Mouse (Mus musculus) frontal cortex, postnatal 10 days (tissue): ENCODE data around the gene Ano2.
A peak's percentile ranks its signal among the peaks of the same experiment; 100 is the strongest.

Experiments used
- DNase-seq, 2 experiments: peaks; one replicate each; pipeline ENCODE4 v3.0.0; 2022; ENCODE audit warnings: low spot score in 2 of 2, mixed read lengths in 1 of 2

The Ano2 gene

DNA sequence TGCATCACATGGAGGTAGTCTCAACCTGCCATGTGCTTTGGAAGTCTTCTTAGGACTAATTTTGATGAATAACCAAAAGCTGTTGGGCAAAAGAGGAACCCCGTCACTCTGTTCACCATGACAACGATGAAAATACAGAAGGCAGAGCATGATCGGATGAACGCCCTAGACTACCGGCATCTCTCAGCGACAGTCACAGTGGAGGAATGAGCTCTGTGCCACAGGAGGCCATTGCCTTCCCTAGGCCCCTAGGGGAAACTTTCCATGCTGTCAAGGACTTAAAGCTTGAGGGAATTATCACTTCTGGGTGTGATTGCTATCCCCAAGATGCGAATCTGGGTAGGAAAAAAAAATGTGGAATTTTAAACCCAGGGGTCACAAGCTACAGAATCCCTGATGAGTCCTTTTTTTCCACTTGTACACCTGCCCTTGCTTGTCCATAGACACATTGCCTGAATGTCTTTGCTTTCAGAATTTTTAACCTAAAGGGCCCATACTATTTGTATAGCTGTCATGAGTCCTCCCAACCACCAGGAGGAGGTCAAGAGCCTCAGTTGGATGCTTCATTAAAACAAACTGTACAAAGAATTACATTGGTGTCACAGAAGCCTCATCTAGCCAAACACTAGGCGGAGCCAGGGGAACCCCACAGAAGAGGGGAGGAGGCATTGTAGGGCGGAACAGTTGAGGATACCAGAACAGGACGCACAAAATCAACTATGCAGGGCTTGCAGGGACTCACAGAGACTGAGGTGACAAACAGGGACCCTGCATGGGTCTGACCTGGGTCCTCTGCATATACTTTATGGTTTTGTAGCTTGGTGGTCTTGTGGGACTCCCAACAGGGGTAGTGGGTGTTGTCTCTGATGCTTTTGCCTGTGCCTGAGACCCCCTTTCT, 53.2 kb downstream of the Ano2 start:
- DNase-seq: no peak

DNA sequence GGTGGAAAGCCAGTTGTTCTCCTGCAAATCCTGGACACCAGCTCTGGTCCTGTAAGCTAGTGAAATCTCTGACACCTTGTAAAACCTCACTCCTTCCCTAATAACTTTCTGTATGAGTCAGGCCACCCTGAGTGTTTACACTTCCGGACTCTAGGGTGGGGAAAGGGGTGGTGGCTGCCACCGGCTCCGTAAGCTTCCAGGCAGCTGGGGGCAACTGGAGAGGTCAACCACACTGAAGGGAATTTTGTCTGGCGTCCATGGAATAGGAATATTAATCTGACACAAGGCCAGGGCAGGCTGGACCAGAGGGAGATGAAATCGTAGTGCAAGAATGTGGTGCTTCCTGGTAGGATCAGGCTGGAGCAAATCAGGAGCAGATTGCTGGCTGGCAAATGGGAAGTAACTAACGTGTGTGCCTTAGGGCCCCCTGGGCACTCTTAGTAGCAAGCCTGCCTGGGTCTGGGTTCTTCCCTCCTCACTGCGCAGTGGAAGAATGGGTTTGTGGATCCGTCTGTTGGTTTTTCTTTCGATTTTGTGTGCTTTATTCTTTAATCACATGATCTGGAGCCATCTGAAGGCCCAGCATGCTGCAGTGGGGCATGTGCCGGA, 57.2 kb downstream of the Ano2 start:
- no peak for DNase-seq

DNA sequence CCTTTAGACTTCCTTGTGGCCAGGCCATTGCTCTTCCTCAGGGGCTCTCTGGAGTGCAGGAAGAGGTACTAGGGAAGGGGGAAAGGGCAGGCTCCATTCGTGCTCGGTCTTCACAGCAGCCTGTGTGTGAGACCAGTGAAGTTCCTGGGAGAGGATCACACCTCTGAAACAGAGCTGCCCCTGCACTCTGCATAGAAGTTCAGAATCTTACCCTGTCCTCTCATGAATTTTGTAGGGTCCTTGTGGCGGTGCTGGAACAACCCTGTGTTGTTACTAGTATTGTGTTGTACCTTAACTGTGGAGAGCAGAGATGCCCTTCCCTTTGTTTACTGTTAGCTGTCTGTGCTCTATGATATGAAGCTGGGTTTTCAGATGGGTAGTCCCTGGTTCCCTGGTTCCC, 58.4 kb downstream of the Ano2 start:
- no peak for DNase-seq

DNA sequence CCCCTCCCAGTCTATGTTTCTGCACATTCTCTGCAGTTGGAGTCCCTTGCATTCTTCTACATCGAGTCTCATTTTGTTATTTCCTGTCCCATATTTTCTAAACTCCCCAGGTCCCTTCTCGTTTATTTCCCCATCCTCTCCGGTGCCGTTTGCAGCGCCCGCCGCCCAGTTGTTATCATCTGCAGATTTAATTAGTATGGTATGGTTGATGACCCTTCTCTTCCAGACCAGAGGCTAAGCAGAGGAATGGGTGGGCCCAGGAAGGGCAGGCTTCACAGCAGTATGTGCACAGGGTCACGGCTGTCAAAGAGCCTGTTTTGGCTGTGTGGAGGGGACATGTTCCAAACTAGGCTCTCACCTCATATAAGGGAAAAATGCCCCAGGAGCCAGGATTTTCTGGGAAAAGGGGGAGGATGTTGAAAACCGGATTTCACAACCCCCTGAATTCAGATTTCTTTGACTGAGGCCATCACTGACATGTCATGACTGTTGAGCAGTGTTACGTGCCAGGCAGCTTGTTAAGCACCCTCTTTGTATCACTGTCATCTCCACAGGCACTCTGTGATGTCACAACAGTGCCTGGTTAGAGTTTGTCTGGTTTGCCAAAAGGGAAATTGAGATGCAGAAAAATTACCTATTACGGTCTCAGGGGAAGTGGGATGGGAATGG, 72.8 kb downstream of the Ano2 start:
- DNase-seq: no peak

DNA sequence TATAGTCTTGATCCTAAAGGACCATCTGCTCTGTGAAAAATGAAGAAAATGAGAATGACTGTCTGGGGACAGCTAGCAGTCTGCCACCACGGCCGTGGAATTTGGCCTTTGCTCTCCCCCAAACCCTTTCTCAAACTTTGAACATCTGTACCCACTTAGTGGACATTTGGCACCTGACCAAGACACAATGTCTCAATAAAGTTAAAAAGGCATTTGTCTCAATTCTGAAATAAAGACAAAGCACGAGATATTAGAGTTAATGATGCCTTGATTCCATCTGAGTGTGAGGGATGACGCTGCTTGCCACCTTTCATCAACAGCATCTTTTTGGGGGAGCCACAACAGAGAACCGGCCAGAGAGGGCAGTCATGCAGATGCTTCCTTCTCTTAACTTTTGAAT, 83.0 kb downstream of the Ano2 start:
- DNase-seq: no peak

DNA sequence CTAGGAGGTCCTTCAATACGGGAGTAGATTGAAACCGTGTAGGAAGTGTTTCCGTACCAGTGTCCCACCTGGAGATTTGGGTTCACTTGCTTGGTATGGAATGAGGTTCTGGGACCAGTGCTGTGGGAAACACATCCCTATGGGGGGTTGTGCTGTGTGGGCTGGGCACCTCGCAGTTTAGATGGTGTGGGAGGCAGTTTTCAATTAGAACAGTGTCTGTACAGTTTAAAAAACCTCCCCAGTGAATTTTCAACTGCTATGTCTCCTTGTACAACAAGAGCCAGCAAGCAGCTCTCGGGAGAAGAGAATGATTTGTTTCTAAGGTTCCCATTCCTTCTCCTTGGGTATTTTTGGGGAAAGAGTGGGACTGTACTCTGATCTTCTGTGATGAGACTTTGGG, 86.1 kb downstream of the Ano2 start:
- no peak for DNase-seq

DNA sequence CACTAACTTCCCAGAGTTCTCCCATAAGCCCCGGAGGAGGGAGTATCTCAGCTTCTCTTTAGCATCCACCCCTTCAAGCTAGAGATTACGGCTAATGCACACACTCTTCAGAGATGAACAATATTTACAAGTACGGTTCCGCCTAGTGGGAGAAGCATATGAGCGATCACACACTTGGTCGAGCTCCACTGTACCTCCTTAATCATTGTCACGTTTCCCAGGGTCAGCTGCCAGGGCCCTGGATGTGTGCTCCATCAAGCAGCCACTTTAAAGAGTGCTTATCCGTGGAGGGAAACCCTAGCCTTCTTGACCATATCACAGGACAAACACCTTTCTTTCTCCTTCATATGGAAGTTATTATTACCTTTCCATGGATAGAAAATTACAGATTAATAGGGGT, 112.7 kb downstream of the Ano2 start:
- no peak for DNase-seq

DNA sequence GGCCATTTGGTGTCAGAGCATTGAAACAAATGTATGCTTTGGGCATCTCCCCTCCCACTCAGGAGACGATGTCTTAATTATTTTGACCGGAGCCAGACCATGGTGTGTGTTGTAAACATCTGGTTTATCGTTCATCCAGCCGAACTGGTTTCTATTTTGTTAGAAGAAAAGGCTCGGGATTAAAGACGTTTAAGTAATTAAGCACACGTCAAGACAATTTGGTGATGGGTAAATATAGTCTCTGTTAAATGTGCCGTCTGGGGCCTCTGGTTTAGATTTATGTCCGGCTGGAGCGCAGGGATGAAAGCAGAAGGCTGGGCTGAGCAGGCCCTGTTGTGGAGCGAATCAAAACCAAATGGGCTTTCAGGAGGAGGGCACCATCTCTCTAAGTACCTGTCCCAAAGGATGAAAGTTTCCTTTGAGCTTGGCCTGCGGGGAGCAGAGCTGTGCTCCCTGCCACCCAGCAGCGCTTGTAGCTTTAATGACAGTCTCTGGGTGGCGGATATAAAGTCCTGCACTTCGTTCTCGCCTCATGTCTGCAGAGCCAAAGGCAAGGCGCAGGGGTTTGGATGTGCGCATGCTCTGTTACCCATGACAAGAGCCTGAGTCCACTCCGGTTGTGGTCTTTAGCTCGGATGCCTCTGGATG, 113.3 kb downstream of the Ano2 start:
- no peak for DNase-seq

DNA sequence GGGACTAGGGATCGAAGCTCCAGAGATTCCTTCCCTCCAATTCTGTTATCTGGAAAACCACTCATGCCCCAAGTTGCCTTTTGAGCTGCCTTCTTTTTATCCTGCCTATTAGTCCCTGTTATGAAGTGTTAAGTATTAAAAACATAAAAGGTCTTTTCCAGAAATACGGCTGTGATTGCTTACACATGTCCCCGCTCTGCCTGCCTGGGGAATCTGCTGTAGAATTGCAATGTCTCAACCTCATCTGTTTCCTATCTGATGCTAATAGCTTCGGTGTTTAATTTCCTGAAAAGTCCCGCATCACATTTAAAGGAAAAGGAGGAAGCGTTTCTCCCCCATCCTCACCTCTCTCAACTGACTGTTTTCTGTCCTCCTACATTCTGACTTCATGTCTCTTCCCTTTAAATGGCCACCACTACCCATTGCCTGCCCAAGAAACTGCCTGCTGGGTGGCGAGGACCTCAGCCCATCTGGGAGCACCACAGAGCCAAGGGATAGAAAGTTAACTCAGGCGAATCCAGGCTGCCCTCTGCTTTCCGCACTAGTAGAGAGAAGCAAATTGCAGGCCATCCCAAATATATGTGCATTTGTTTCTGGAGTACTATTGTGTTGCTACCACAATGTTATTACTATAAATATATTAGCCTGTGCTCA, 118.9 kb downstream of the Ano2 start:
- no peak for DNase-seq

DNA sequence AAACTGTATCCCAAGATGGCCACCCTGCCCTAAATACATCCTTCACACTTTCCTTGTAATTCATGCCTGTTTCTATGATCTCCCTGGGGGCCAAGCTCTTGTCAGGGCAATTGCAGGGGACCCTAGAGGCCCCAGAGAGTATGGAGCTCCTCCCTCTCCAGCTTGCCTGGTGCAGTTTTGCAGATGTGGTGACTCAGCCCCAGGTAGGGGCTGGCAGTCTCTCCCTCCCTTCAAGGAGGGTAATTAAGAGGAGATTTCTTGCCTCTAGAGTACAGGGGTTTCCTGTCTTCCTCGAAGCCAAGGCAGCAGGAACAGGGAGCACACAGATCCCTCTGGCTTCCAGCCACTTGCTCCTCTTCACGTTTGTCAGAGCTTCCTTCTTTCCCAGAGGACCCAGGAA, 121.2 kb downstream of the Ano2 start:
- DNase-seq: no peak

DNA sequence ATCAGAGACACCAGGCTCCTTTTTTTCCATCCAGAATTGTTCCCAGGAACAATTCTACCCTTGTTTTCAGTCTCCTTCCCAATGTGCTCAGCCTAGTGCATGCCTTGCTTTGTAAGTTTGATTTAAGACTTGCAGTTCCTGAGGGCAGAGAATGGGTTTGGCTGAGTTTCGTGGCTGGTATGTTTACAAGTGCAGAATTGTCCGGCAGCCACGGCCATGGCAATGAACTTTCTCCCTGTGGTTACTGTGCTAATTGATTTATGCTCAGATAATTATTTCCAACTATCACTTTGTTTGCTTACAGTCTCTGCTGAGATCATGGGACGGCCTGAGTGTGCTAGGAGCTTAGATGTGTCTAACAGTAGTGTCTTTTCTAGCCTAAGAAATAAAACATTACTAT, 147.9 kb downstream of the Ano2 start:
- no peak for DNase-seq

DNA sequence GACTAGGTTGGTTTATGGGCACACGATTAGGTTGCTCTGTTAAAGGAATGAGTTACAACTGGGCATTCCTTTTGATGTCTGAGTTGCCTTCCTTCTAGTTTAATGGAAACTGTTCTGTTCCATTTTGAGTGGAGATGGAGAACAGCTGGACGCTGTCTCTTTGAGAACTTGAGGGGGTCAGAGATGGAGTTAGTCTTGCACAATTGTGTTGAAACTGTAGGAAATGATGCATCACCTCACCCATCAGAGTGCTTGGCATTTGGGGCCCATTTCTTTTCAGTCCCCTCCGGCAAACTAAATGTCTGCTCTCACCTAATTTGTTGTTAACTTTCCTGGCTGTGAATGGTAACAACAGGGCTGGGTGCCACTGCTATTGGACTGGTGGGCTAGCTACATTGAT, 151.1 kb downstream of the Ano2 start:
- no peak for DNase-seq

DNA sequence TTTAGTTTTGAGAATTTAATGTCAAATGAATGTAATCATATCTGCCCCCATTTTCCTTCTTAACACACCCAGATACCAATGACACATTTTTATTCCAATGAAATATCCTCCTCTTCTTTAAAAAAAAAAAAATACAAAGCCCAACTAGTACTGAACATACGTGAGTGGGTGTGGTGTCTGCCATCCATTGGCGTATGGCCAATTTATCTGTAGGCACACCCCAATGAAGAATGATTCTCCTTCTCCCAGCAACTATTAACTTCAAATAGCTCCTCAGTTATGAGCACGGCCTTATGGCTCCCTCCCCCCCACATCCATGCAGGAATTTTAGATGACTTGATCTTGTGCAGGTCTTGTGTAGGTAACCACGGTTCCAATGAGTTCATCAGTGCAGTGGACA, 161.0 kb downstream of the Ano2 start:
- DNase-seq: no peak

DNA sequence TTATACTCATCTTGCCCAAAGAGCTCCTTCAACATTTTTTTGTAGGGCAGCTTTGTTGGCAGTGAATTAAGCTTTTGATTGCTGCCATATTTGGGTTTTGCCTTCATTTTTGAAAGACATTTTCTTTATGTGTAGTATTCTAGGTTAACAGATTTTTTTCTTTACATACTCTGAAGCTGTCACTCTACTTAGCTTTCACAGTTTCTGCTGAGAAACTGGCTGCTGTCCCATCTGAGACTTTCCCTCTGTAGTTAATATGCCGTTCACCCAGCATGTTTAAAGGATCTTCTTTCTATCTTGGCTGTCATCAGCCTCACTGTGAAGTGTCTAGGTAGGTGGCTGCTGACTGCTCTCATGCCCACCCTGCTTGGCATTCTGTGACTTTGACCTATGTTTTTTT, 168.1 kb downstream of the Ano2 start:
- no peak for DNase-seq

DNA sequence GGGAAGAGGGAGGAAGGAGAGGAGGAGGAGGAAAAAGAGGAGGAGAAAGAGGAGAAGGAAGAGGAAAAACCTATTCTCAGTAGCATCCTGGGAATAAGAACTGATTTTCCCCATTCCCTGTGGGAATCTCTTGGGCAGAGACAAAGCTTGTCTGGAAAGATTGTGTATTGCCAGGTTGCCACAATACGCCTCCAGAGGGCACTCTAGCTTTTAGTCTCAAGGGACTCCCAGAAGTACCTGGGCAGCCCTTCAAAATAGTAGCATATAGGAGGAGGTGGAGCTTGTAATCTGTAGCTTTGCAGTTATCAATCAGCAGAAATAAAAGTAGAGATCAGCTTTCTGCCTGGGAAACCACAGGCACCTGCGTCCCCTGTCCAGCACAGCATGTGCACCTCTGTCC, 178.3 kb downstream of the Ano2 start:
- peak; percentile 5 to 15 for DNase-seq

DNA sequence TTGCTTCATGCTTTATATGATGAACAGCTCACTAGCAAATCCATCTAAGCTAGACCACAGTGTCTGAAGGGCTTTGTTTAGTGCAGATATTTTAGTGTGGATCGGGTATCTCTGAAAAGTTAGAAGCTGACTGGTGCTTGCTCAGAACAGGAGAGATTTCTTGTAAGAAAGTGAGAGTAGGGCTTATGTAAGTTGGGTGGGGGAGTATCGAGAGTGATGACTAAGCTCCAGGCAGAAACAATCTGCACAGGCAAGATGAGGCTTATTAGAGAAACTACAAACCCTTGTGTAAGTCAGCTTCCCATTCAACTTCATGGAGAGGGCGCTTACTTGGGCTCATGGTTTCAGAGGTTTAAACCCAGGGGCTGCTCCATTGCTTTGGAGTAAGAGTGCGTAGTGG, 181.3 kb downstream of the Ano2 start:
- DNase-seq: no peak

DNA sequence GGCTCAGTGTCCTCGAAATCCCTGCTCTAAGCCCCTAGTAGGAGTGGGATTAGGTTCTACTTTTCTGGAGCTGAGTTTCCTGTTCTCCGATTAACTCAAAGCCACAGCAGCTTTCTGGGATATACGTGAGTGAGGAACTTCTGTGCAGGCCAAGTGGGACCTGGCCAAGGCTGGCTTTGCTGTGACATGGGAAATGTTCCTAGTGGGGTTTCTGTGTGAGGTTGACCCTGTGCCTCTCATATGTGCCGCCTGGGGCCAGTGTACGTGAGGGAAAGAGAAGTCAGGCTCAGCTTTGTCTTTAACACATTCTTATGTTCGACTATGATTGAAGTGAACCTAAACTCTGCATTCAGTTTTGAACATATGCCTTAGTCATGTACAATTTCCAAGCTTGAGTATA, 184.5 kb downstream of the Ano2 start:
- no peak for DNase-seq

DNA sequence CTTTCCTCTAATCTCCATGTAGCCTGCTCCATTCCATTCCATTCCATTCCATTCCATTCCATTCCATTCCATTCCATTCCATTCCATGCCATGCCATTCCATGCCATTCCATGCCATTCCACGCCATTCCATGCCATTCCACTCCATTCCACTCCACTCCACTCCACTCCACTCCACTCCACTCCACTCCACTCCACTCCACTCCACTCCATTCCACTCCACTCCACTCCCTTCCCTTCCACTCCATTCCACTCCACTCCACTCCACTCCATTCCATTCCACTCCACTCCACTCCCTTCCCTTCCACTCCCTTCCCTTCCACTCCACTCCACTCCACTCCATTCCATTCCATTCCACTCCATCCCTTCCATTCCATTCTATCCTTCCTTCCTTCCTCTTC, 186.7 kb downstream of the Ano2 start:
- DNase-seq: no peak

DNA sequence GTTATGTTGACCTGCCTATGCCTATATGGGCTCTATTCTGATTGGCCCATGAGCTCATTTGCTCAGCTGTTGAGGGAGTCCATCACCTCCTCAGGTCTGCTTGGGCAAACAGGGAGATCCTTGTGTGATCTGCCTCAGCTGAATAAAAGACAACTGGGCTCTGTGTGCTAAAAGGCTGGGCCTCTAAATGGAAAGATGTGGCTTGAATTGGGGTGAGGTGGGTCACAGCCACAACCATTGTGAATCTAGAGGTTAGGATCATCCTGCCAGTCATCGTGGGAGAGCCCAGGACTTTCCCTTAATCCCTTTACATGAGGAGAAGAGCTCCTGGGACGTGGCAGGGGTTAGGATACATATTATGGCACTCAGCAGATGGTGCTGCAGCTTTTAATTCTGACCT, 188.5 kb downstream of the Ano2 start:
- no peak for DNase-seq

DNA sequence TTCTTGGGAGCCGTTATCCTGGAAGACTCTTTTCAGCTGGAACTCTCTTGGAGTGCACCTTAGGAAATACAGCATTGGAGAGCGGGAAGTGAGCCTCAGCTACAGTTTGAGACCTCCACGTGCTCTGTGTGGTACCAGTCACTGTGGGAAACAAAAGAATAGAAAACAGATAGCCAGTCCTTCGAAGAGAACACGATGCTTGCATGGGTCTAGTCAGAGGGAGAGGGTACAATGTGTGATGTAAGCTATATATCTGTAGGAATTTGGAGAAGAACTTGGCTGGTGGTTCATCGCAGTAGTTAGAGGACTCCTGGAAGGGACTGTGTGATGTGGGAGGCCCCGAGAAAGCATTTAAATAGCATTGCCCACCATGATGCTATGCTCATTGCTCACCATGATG, 189.1 kb downstream of the Ano2 start:
- no peak for DNase-seq

DNA sequence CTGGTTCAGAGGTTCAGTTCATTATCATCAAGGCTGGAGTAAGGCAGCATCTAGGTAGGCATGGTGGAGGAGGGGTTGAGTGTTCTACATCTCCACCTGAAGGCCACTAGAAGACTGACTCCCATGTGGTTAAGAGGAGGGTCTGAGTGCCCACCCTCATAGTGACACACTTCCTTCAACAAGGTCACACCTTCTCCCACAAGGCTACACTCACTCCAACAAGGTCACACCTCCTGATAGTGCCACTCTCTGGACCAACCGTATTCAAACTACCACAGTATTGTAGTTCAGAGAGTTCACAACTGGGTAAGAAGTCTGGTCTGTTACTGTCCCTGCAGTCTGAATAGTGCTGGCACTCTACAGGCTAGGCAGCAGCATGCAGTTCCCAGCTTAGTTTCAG, 198.4 kb downstream of the Ano2 start:
- DNase-seq: no peak

DNA sequence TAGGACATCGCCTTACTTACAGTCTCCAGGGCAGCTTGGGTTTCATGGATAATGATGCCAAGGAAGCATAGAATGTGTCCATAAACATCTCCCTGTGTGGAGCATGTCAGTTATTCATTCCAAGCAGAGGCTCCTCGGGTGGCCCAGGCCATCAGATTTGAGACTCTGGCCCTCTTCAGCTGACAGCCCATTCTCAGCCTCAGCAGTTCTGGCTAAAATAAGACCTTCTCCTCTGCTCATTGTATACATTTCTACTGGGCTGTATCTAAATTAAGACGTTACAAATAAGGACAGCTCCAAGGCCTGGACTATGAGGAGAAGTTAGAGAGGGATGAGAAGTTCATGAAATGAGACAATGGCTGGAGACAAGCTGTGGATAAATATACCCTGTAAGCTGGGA, 204.1 kb downstream of the Ano2 start:
- no peak for DNase-seq
